Mouse (Mus musculus): ENCODE data around the gene Map4k3.
"Not testable (repeated sequence)": the region's sequence is repeated elsewhere in the genome, so short reads cannot be mapped to it uniquely, and the experiment has no call there.

The Map4k3 gene

GRCm38 (mm10) chr17:80728062-80728858 lies at the start of gene Map4k3:
Gene Map4k3 (minus strand): TSS chr17:80728485.
- in situ Hi-C loops (cut with MboI, MseI), result loop anchor here in 1 of 2 experiments (10.0 kb wide), 1 partner anchor 87 kb away; no protein-coding TSS in a partner anchor

DNA sequence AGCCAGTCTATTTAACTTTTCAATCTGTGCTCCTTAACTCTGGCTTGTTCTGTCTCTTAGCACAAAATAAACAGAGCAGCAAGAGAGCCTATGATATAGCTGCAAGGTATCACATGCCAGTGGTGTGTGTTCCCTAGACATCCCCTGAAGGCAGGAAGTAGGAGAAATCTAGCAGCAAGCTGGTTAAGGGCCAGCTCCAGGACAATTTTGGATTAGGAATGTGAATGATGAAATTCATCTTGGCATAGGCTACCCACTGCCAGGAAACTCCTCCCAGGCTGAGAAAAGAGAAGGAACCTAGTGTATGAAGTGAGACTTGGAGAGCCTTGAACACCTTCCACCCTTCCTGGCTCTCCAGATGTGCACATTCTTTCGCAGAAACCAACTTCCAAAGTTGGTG lies 49.3 kb upstream of the Map4k3 start:
- in situ Hi-C loops (cut with MboI, MseI), result loop anchor here in 1 of 2 experiments (10.0 kb wide), 1 partner anchor 803 kb away; no protein-coding TSS in a partner anchor

DNA sequence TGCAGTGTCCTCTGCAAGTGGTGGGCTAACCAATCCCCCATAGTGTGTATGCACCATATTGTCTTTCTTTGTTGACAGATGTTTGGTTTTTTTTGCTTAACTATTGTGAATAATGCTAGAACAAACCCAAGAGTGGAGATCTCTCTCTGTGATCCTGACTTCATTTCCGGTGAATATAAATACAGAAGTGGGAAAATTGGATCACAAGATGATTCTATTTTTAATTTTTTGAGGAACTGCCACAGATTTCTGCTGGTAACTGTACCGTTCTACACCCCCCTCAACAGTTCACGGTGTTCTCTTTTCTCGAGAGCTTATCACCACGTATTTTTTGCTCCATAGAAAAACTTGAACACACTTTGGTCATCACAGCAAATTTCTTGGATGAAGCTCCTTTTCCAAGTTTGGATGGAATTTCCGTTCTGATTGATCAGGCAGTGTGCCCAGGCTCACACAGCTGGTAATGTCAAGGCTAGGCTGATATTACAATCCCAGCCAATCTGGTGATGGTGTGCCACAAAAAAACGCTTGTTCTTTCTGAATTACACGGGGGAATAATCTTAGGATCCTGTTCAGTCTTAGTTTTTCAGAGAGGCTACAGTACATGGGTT lies 47.0 kb upstream of the Map4k3 start:
- in situ Hi-C loops (cut with MboI, MseI), result loop anchor here in 1 of 2 experiments (10.0 kb wide), 1 partner anchor 800 kb away; no protein-coding TSS in a partner anchor

- in situ Hi-C loops (cut with MboI, MseI), result loop anchor here in 1 of 2 experiments (10.0 kb wide), 1 partner anchor 798 kb away; no protein-coding TSS in a partner anchor
Observed at GRCm38 (mm10) chr17:80772545-80773453, 44.5 kb upstream of the Map4k3 start.

DNA sequence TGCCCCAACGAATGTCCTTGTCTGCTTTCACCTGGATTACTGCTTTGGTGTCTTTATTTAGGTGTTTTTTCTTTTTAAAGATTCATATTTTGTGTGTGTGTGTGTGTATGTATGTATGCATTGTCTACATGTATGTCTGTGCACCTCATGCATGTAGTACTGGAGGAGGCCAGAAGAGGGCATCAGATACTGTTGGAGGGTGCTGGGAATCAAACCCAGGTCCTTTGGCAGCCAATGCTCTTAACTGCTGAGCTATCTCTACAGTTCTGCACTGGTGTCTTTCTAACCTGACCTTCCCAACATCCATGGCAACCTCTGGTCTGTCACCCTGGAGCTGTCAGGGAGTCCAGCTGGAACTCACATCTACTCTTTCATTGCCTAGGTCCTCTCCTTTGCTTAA lies 41.8 kb upstream of the Map4k3 start:
- in situ Hi-C loops (cut with MboI, MseI), result loop anchor here in 1 of 2 experiments (10.0 kb wide), 1 partner anchor 795 kb away; no protein-coding TSS in a partner anchor

- in situ Hi-C loops (cut with MboI, MseI), result no loop called here
Observed at GRCm38 (mm10) chr17:80765204-80765603, 36.9 kb upstream of the Map4k3 start.

GRCm38 (mm10) chr17:80763065-80763681 lies 34.9 kb upstream of the Map4k3 start:
- in situ Hi-C loops (cut with MboI, MseI), result no loop called here

- in situ Hi-C loops (cut with MboI, MseI), result no loop called here
Observed at GRCm38 (mm10) chr17:80762391-80763040, 34.2 kb upstream of the Map4k3 start.

GRCm38 (mm10) chr17:80761191-80761590 lies 32.9 kb upstream of the Map4k3 start:
- in situ Hi-C loops (cut with MboI, MseI), result not testable (repeated sequence)

DNA sequence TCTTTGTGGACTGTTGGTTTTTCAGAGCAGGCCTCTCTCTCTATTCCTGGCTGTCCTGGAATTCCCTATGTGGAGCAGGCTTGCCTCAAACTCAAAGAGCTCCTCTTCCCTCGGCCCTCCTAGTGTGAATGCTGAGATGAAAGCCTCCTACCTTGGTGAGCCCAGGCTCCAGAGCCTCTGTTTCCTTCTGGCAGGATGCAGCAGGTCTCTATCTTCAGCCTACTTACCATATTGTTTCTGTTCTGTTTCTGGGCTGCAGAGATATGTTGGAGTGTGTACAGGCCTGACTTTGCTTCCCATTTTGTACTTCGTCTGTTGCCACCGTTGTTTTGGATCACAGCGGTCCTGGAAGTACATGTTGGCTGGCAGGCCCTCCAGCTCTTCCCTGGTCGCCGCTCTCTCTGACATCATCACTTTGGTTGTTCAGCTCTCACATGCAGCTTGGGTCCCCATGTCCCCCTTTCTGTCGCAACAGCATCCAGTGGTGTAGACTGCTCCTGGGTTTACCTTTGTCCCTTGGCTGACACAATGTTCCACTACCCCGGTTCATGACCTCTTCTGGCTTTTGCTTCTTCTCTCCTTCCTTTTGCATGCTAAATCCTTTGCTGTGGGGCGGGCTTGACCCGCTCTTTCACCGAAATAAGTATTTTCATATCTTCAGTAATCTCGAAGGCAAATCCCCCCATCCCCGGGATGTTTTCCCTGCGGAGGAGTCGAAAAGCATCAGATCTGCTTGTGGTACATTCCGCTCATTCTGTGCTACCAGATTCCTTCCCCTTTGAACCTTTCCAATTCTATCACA lies 32.3 kb upstream of the Map4k3 start:
- in situ Hi-C loops (cut with MboI, MseI), result no loop called here

GRCm38 (mm10) chr17:80756043-80756442 lies 27.8 kb upstream of the Map4k3 start:
- in situ Hi-C loops (cut with MboI, MseI), result no loop called here

DNA sequence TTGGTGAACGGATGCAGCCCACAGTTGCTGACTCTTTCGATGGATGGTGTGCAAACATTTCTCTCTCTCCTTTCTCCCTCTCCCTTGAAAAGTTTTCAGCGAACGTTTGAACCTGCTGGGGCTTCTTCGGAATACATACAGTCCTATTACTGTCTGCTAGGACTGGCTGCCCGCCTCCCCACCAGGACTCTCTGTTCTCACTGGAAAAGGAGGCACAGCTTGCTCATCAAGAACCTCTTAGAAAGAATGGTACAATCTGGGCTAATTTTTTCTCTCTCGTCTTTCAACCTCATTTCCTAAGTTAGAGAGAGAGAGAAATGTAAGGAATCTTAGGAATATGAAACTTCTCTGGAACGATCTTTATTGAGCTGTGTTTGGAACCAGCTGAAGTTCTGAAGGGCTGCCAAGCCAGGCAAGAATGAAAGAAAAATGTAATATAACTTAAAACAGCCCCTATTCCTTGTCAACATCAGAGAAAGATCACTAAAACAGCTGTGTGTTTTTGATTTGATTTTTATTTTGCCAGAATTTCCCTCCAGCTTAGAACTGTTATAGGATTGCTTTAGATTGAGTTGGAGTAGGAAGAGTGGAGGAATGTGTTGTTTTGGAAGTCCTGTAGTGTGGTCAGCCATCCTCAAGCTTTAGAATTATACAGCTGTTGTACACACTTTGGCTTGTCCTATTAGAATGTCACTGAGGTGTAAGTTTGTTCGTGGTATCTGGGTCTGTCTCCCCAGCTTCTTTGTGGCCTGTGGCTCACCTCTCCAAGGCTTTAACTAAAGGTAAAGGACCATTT lies 27.0 kb upstream of the Map4k3 start:
- in situ Hi-C loops (cut with MboI, MseI), result no loop called here

DNA sequence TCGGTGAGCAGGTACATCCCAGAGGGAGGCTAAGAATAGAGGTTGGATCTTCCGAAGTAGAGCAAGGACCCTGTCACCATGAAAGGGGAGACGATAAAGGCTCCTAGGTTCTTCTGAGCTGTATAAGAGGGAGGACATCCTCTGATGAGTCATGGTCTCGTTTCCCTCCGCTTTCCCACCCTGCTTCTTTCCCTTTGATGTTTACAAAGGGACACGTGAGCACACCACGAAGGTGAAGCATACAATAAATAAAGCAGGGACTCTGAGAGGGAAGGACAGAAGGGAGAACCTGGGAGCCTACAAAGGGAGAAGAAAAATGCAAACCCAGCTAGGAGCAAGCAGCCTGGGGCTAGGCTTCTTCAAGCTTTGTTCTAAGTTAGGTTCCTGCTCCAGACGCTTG lies 26.3 kb upstream of the Map4k3 start:
- in situ Hi-C loops (cut with MboI, MseI), result no loop called here

DNA sequence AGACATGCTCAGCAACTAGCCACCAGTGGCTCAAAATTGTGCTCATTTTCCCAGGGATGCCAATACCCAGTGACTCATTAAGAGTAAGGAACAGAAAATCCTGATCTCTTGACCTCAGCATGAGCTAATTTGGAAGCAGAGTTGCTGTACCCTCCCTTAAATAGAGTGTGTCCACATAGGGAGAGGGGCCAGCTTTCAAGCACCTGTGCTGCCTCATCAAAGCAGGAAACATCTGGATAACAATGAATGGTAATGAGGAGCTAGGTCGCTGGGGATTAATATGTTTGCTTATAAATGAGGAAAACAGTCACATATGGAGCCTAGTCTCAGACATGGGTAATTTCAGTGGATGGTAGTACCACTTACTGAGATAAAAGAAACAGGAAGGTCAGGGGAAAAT lies 24.2 kb upstream of the Map4k3 start:
- in situ Hi-C loops (cut with MboI, MseI), result no loop called here

DNA sequence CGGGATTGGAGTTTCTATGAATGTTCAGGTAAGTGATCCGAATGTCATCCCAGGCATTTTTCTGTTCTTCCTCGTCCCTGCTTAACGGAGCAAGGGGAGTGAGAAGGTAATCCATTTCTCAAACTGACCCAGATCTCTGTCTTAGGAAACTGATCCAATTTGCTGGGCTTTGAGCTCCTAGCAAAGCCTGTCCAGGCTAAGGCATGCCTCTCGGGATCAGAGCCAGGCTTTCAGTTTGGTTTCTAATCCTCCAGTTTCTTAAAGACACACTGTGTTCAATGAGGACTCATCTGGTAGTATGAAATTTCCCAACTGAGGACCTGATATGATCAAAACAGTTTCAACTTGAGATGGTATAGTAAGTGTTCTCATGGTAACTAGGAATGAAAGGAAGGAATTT lies 11.1 kb upstream of the Map4k3 start:
- in situ Hi-C loops (cut with MboI, MseI), result no loop called here

GRCm38 (mm10) chr17:80734700-80735099 lies 6.4 kb upstream of the Map4k3 start:
- in situ Hi-C loops (cut with MboI, MseI), result no loop called here

DNA sequence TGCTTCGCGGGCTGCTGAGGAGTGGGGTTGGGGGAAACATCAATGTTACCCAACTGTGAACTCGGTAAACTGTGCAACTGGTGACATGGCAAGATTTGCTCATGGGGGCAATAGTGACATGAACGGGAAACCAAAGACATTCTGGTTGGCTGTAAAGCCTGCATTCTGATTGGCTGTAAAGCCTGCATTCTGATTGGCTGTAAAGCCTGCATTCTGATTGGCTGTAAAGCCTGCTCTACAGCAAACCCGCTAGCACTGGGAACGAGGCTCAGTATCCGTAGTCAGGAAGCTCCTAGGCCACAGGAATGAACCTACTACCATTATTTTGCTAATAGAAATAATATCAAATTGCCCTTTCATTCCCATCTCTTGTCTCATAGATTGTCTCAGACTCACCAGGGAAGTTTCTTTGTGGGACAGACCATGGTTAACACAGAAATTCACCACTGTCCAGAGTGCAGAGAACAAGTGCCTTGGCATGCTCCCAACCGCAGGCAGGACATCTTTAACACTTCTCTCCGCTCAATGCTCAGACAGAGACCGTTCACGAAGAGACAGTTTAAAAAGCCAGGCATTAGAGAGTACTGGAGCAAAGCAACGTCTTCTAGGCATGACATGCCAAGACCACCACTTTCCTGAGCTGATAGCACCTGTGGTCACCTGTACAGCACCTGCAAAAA lies 5.0 kb upstream of the Map4k3 start:
- in situ Hi-C loops (cut with MboI, MseI), result no loop called here

DNA sequence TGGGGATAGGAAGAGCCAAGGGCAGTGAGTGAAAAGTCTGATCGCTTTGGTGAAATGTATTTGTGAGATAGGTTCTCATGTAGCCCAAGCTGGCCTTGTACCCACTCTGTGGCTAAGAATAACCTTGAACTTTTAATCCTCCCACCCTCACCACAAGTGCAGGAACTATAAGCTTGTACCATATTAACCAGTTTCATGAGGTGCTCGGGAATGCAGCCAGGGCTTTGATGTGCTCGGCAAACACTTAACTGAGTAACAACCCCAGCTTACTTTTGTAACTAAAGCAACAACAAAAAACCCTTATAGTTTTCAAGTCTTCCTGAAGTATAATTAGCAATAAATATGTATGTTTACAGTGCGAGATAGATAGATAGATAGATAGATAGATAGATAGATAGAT lies 4.0 kb upstream of the Map4k3 start:
- in situ Hi-C loops (cut with MboI, MseI), result no loop called here
